7 mouse cellular contexts compared by ENCODE assay signal in the genomic region with DNA sequence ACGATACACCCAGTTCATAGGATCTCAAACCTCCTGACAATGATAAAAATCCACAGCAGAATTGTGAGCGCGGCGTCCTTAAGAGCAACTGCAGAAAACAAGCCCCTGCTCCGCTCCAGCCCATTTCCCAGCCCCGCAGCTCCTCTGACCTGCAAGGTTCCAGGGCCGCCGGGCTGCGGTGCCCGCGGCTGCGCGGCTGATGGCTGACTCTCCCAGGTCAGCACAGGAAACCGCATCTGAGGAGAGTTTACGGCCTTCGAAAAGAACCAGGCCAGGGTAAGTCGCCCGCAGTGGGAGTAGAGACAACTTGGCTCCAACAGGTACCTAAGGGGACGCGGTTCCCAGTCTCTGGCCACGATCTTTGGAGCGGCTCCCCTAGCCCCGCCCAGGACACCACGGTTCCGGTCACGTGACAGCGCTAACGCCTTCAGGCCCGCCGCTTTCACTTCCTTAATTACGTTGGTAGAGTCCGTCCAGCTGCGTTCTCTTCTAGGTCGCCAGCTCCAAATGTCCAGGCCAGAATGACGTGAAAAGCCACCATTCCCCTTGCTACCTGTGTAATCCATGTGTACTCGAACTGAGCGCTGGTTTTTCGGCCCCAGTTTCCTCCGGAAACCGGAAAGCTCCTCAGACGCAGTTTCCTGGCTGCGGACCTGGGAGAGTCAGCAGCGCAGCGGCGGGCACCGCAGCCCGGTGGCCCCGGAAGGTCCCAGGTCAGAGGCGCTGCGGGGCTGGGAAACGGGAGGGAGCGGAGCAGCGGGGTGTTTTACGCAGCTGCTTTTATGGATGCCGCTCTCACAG. TPM values are rescaled to one million over a fixed set of nuclear protein-coding genes. Genes with fewer than 3 reads are reported as not detected.
DNase-seq lines count a peak whose midpoint lies in the region; ATAC-seq lines count a peak whose summit lies in the region.
"Not testable (repeated sequence)": the region's sequence is repeated elsewhere in the genome, so short reads cannot be mapped to it uniquely, and the experiment has no call there.

Zfp942 (minus strand) TSS at position 358 of the 801 bp plus-strand sequence.
Zfp943 (plus strand) TSS at position 446 of the 801 bp plus-strand sequence.

- peak within 1 kb of the TSS; percentile 63 for H3K4me3 ChIP-seq in embryonic facial prominence, embryonic 11.5 days (ENCODE audit: low read depth, low read length)
- H3K4me3 ChIP-seq in limb, embryonic 10.5 days, result peak within 1 kb of the TSS; percentile 66
- peak within 1 kb of the TSS; percentile 68 for H3K4me3 ChIP-seq in midbrain, embryonic 12.5 days

- not testable (repeated sequence) for H3K9me3 ChIP-seq in embryonic facial prominence, embryonic 11.5 days (replicated peaks; ENCODE audit: control insufficient read depth, low read length); limb, embryonic 10.5 days (replicated peaks); midbrain, embryonic 12.5 days

- WGBS in embryonic facial prominence, embryonic 11.5 days, result under 1% methylated on average over 41 of the region's 55 CpGs
- under 1% methylated on average over 43 of the region's 55 CpGs for WGBS in limb, embryonic 10.5 days
- under 1% methylated on average over 42 of the region's 55 CpGs for WGBS in midbrain, embryonic 12.5 days

- not testable (repeated sequence) for H3K27me3 ChIP-seq in embryonic facial prominence, embryonic 11.5 days (ENCODE audit: control insufficient read depth, insufficient read depth, low read length); limb, embryonic 10.5 days (ENCODE audit: low read depth, poor library complexity, severe bottlenecking); midbrain, embryonic 12.5 days

- H3K36me3 ChIP-seq in embryonic facial prominence, embryonic 11.5 days (replicated peaks; ENCODE audit: control insufficient read depth, insufficient read depth, low read depth, low read length); limb, embryonic 10.5 days; midbrain, embryonic 12.5 days: not testable (repeated sequence)

- H3K27ac ChIP-seq in embryonic facial prominence, embryonic 11.5 days (replicated peaks; ENCODE audit: low read depth, low read length), result 0 out of 2 replicates have a peak within 1 kb of the TSS, but pooled peaks have one; percentile 41
- peak within 1 kb of the TSS; percentile 85 for H3K27ac ChIP-seq in limb, embryonic 10.5 days
- peak within 1 kb of the TSS; percentile 86 for H3K27ac ChIP-seq in midbrain, embryonic 12.5 days (replicated peaks)

- H3K9ac ChIP-seq in embryonic facial prominence, embryonic 11.5 days (replicated peaks; ENCODE audit: low read length), result peak within 1 kb of the TSS; percentile 71
- H3K9ac ChIP-seq in midbrain, embryonic 12.5 days (replicated peaks), result peak within 1 kb of the TSS; percentile 80

- H3K4me1 ChIP-seq in embryonic facial prominence, embryonic 11.5 days (ENCODE audit: control insufficient read depth, insufficient read depth, low read length); limb, embryonic 10.5 days; midbrain, embryonic 12.5 days: not testable (repeated sequence)

- ATAC-seq in embryonic facial prominence, embryonic 11.5 days (replicated peaks; ENCODE audit: insufficient number of reproducible peaks, low FRiP score, low TSS enrichment, low read depth), result peak; percentile 98
- ATAC-seq in midbrain, embryonic 12.5 days (ENCODE audit: low FRiP score, low read depth), result peak; percentile 99

- H3K4me2 ChIP-seq in embryonic facial prominence, embryonic 11.5 days (ENCODE audit: low read depth, low read length), result peak within 1 kb of the TSS; percentile 37
- H3K4me2 ChIP-seq in midbrain, embryonic 12.5 days (replicated peaks), result peak within 1 kb of the TSS; percentile 57

- peak; percentile 84 for DNase-seq in adrenal gland, postnatal 14 days
- DNase-seq in embryonic facial prominence, embryonic 11.5 days (ENCODE audit: low spot score), result peak; percentile 74
- DNase-seq in heart, adult 11 months, result peak; percentile 98
- peak; percentile 77 for DNase-seq in kidney, adult 11 months
- peak; percentile 77 for DNase-seq in limb, embryonic 10.5 days (ENCODE audit: low spot score)
- peak; percentile 34 for DNase-seq in skeletal muscle tissue, adult 2 months (ENCODE audit: low read depth, low spot score)

RNA-seq across cellular contexts. Expression of gene Zfp942, which starts in this region (rescaled TPM):
- total RNA-seq in adrenal gland, postnatal 14 days (2021), result 9.6 and 10.4 TPM in 2 replicates
- 29.4 and 30.9 TPM in 2 replicates for polyA plus RNA-seq in embryonic facial prominence, embryonic 11.5 days (2014; fragmentation: Nextera tagmentation; extraction: Ambion mirVana)
- polyA plus RNA-seq in limb, embryonic 10.5 days (2016; fragmentation: Nextera tagmentation; extraction: Ambion mirVana), result 22.5 and 25.3 TPM in 2 replicates
- polyA plus RNA-seq in midbrain, embryonic 12.5 days (2016; fragmentation: Nextera tagmentation; extraction: Ambion mirVana), result 23.8 and 25.6 TPM in 2 replicates

RNA-seq across cellular contexts. Expression of gene Zfp943, which starts in this region (rescaled TPM):
- 14.2 and 16.4 TPM in 2 replicates for total RNA-seq in adrenal gland, postnatal 14 days (2021)
- 23.2 and 24.1 TPM in 2 replicates for polyA plus RNA-seq in embryonic facial prominence, embryonic 11.5 days (2014; fragmentation: Nextera tagmentation; extraction: Ambion mirVana)
- 11.6 and 15.5 TPM in 2 replicates for polyA plus RNA-seq in limb, embryonic 10.5 days (2016; fragmentation: Nextera tagmentation; extraction: Ambion mirVana)
- polyA plus RNA-seq in midbrain, embryonic 12.5 days (2016; fragmentation: Nextera tagmentation; extraction: Ambion mirVana), result 20.8 and 21.7 TPM in 2 replicates

Comparison
In these comparisons a context has a peak if more than half of its experiments do, and no peak if none do; other contexts are left out.
1. Peak in every context shown above with its lines: DNase-seq, ATAC-seq, H3K4me3 ChIP-seq and H3K27ac ChIP-seq.
2. DNase-seq: peak in every context shown above with its lines; median percentile 98 in heart, adult 11 months; 84 in adrenal gland, postnatal 14 days; 77 in kidney, adult 11 months; 77 in limb, embryonic 10.5 days; 74 in embryonic facial prominence, embryonic 11.5 days; 34 in skeletal muscle tissue, adult 2 months.